In the genomic region with DNA sequence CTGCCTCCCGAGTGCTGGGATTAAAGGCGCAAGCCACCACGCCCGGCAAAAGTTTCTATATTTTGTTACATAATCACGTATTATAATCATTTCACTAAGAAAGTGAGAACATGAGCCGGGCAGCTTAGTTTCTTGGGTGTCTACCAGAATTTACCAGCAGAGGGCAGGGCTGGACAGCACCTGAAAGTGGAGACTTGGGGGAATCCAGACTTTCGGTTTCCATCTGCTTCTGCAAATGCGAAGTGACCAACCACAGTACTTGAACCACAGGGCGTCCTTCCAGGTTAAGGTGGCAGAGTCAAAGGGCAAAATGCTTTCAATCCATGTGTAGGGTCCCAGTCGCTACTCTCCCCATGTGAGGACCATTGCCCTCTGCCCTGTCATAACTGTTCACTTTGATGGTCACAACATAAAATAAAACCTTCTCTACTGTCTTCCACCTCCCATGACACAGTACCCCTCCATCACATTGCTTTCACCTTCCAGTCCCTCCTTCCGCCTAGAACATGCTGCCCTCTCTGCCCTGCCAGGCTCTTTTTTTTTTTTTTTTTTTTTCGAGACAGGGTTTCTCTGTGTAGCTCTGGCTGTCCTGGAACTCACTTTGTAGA, we compare ENCODE assay signal across 8 mouse cellular contexts. TPM values are rescaled to one million over a fixed set of nuclear protein-coding genes. Genes with fewer than 3 reads are reported as not detected.
A peak's percentile ranks its signal among the peaks of the same experiment; 100 is the strongest.
DNase-seq lines count a peak whose midpoint lies in the region; ATAC-seq and TF ChIP-seq lines count a peak whose summit lies in the region.

No protein-coding gene starts in this region.

- no peak overlapping the region for H3K4me3 ChIP-seq in hindbrain, embryonic 14.5 days (replicated peaks; ENCODE audit: low read length)

- no peaks in the 10 kb centered on the region for H3K9me3 ChIP-seq in hindbrain, embryonic 14.5 days (ENCODE audit: control insufficient read depth, low read length)

- 45% methylated on average over 11 of the region's 12 CpGs for WGBS in hindbrain, embryonic 14.5 days

- DNase-seq in Patski (ENCODE audit: low read depth, low spot score), result peak; percentile 42
- peak; percentile 74 to 75 for DNase-seq in cerebellum, adult 18-20 months
- peak; percentile 65 for DNase-seq in forelimb bud, embryonic 11.5 days (ENCODE audit: low read depth, low spot score)
- peak; percentile 74 for DNase-seq in hindbrain, embryonic 14.5 days (ENCODE audit: low spot score)
- peak; percentile 30 to 77 for DNase-seq in layer of hippocampus, postnatal 25 days (ENCODE audit: extremely low spot score in 1 of 2, low spot score in 1 of 2)
- DNase-seq in lung, postnatal 14 days, result peak; percentile 91
- DNase-seq in right cerebral cortex, postnatal 10 days (ENCODE audit: low spot score in 2 of 2), result peak; percentile 82 to 87
- peak; percentile 26 for DNase-seq in urinary bladder, postnatal 10 days (ENCODE audit: low spot score)

- H3K27me3 ChIP-seq in Patski, result no peaks in the 10 kb centered on the region
- no peaks in the 10 kb centered on the region for H3K27me3 ChIP-seq in hindbrain, embryonic 14.5 days (ENCODE audit: control insufficient read depth, insufficient read depth, low read length)

- H3K4me1 ChIP-seq in hindbrain, embryonic 14.5 days (replicated peaks; ENCODE audit: control insufficient read depth, insufficient read depth, low read length), result no peaks in the 10 kb centered on the region

- in situ Hi-C loops in Patski (cut with MboI; ENCODE audit: low pct_unique_long_range_greater_than_20kb), result loop anchor here (25.0 kb wide), 1 partner anchor 129 kb away; no protein-coding TSS in a partner anchor

- peak; percentile 93 for TF ChIP-seq CTCF in Patski (IDR thresholded peaks at IDR 0.05)

- no peak overlapping the region for H3K4me2 ChIP-seq in hindbrain, embryonic 14.5 days (replicated peaks)

- ATAC-seq in Patski, result peak; percentile 89
- ATAC-seq in hindbrain, embryonic 14.5 days (ENCODE audit: low FRiP score), result no peak

- no peak overlapping the region for H3K9ac ChIP-seq in hindbrain, embryonic 14.5 days

- POLR2A ChIA-PET in Patski (lab: Charles Lee), result interaction anchor here (0.7 kb wide), 1 partner anchor 17 kb away, joined by 4 read pairs; no protein-coding TSS in a partner anchor

- CTCF ChIA-PET in Patski (lab: Charles Lee), result interaction anchor here (0.9 to 1.4 kb wide), 3 partner anchors 32 to 264 kb away, joined by 3 to 6 read pairs (median 3); no protein-coding TSS in a partner anchor

- no peak overlapping the region for H3K27ac ChIP-seq in hindbrain, embryonic 14.5 days

- H3K36me3 ChIP-seq in hindbrain, embryonic 14.5 days (replicated peaks; ENCODE audit: control insufficient read depth, insufficient read depth), result no peaks in the 10 kb centered on the region

RNA-seq across cellular contexts. Expression of a gene that starts 20.3 kb away (rescaled TPM):
- polyA plus RNA-seq in Patski (2021), result 152 TPM
- 96.8 and 99.6 TPM in 2 replicates for polyA plus RNA-seq in hindbrain, embryonic 14.5 days (2014; fragmentation: Nextera tagmentation; extraction: Ambion mirVana)
- total RNA-seq in layer of hippocampus, postnatal 25 days (2021), result 100 to 1,000 TPM; 351 to 355 TPM

Comparison
In these comparisons a context has a peak if more than half of its experiments do, and no peak if none do; other contexts are left out.
1. DNase-seq: peak in every context shown above with its lines; median percentile 91 in lung, postnatal 14 days; 84 in right cerebral cortex, postnatal 10 days; 74 in cerebellum, adult 18-20 months; 74 in hindbrain, embryonic 14.5 days; 65 in forelimb bud, embryonic 11.5 days; 54 in layer of hippocampus, postnatal 25 days; 42 in Patski; 26 in urinary bladder, postnatal 10 days.